In the genomic region with DNA sequence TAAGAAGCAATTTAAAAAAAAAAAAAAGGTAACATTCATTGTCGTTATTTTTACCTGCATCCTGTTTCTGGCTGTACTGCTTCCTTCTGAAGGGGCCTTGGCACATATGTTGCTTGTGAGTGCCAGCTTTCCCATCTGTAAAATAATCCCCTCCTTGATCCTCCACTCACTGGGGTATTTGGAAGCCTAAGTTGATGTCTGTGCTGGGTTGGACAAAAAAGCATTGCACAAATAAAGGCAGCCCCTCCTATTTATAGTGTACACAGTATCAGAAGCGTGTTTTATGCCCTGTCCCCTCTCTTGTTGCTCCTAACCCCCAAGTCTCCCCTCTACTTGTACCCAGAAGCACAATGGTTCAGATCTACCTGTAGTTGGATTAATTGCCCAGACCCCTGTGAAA, we compare ENCODE assay signal across 26 mouse cellular contexts.
A peak's percentile ranks its signal among the peaks of the same experiment; 100 is the strongest.
DNase-seq lines count a peak whose midpoint lies in the region; ATAC-seq and TF ChIP-seq lines count a peak whose summit lies in the region.
"Had no signal": no experiment of that assay in that cellular context is flagged by ENCODE, and none has a peak within 500 bp of the region (broad histone marks: within the 10 kb centered on the region; RNA-seq: fewer than 3 reads in every experiment).

No protein-coding gene starts in this region.

- ATAC-seq in hindbrain, embryonic 14.5 days (ENCODE audit: low FRiP score), result 0 out of 2 replicates have a peak, but pooled peaks have one; percentile 27
- ATAC-seq in midbrain, embryonic 15.5 days (replicated peaks), result peak; percentile 70
- ATAC-seq: intestine, postnatal 0 days had no signal

- TF ChIP-seq EP300 in heart, adult 2 months (IDR thresholded peaks at IDR 0.05; ENCODE audit: insufficient read depth, low read depth, low read length), result no peak

- no peaks in the 10 kb centered on the region; the same call in 1 of the 2 replicates for H3K4me1 ChIP-seq in hindbrain, embryonic 14.5 days (replicated peaks; ENCODE audit: control insufficient read depth, insufficient read depth, low read length)
- H3K4me1 ChIP-seq in hindbrain, embryonic 10.5 days (replicated peaks), result peaks cover 9% of the 10 kb centered on the region
- H3K4me1 ChIP-seq in midbrain, embryonic 15.5 days, result peaks cover 16% of the 10 kb centered on the region
- no peaks in the 10 kb centered on the region for H3K4me1 ChIP-seq in heart, adult 2 months (ENCODE audit: control insufficient read depth, insufficient read depth, low read length)
- H3K4me1 ChIP-seq: embryonic facial prominence, embryonic 13.5 days; limb, embryonic 10.5 days; liver, embryonic 15.5 days; lung, embryonic 15.5 days; megakaryocyte, embryonic 14.5 days had no signal

- no peaks in the 10 kb centered on the region for H3K27me3 ChIP-seq in hindbrain, embryonic 14.5 days (ENCODE audit: control insufficient read depth, insufficient read depth, low read length)
- no peaks in the 10 kb centered on the region for H3K27me3 ChIP-seq in hindbrain, embryonic 10.5 days (ENCODE audit: insufficient read depth, poor library complexity, severe bottlenecking)
- no peaks in the 10 kb centered on the region for H3K27me3 ChIP-seq in midbrain, embryonic 15.5 days (replicated peaks)
- no peaks in the 10 kb centered on the region for H3K27me3 ChIP-seq in heart, adult 2 months (ENCODE audit: control insufficient read depth, insufficient read depth, low read length)
- H3K27me3 ChIP-seq: embryonic facial prominence, embryonic 13.5 days; liver, embryonic 15.5 days; lung, embryonic 15.5 days; megakaryocyte, embryonic 14.5 days had no signal

- peak; percentile 50 to 79 for DNase-seq in cerebellum, postnatal 14 days
- no peak for DNase-seq in cerebellum, adult 18-20 months
- DNase-seq in hindbrain, embryonic 14.5 days (ENCODE audit: low spot score), result no peak
- DNase-seq in hindbrain, embryonic 10.5 days (ENCODE audit: low spot score), result no peak
- DNase-seq in brain, embryonic 14.5 days (ENCODE audit: low read depth), result peak; percentile 72
- no peak for DNase-seq in gastrocnemius, postnatal 36 days
- no peak for DNase-seq in heart, adult 2 months
- DNase-seq: adrenal gland, postnatal 14 days; layer of hippocampus, adult 9-11 months; liver; lung, postnatal 36 days; right cerebral cortex, postnatal 14 days; thymus, adult 2 months; thymus, postnatal 4 days had no signal

- H3K79me2 ChIP-seq in heart, adult 2 months (replicated peaks; ENCODE audit: control insufficient read depth, insufficient read depth, low read length), result no peaks in the 10 kb centered on the region

- WGBS in hindbrain, embryonic 14.5 days, result 34% methylated on average over 2 of the region's 2 CpGs
- 75% methylated on average over 2 of the region's 2 CpGs for WGBS in hindbrain, embryonic 10.5 days
- WGBS in midbrain, embryonic 15.5 days, result 33% methylated on average over 2 of the region's 2 CpGs
- 53% methylated on average over 2 of the region's 2 CpGs for WGBS in heart, adult 2 months

- no peaks in the 10 kb centered on the region for H3K9me3 ChIP-seq in hindbrain, embryonic 14.5 days (ENCODE audit: control insufficient read depth, low read length)
- H3K9me3 ChIP-seq in hindbrain, embryonic 10.5 days, result no peaks in the 10 kb centered on the region
- no peaks in the 10 kb centered on the region for H3K9me3 ChIP-seq in midbrain, embryonic 15.5 days
- H3K9me3 ChIP-seq: embryonic facial prominence, embryonic 13.5 days; limb, embryonic 10.5 days; liver, embryonic 15.5 days; lung, embryonic 15.5 days had no signal

- no peaks in the 10 kb centered on the region for H3K36me3 ChIP-seq in hindbrain, embryonic 14.5 days (replicated peaks; ENCODE audit: control insufficient read depth, insufficient read depth)
- H3K36me3 ChIP-seq in hindbrain, embryonic 10.5 days, result no peaks in the 10 kb centered on the region
- H3K36me3 ChIP-seq in midbrain, embryonic 15.5 days (replicated peaks), result no peaks in the 10 kb centered on the region
- H3K36me3 ChIP-seq in heart, adult 2 months (ENCODE audit: control insufficient read depth, insufficient read depth, low read length), result no peaks in the 10 kb centered on the region
- H3K36me3 ChIP-seq: embryonic facial prominence, embryonic 13.5 days; limb, embryonic 10.5 days; liver, embryonic 15.5 days; lung, embryonic 15.5 days had no signal

- TF ChIP-seq CTCF in brain, embryonic 14.5 days (IDR thresholded peaks at IDR 0.05; ENCODE audit: borderline replicate concordance, extremely low read depth, insufficient read depth, insufficient read length), result no peak
- no peak for TF ChIP-seq CTCF in heart, adult 2 months (IDR thresholded peaks at IDR 0.05)

- no peak overlapping the region for H3K4me3 ChIP-seq in hindbrain, embryonic 14.5 days (replicated peaks; ENCODE audit: low read length)
- H3K4me3 ChIP-seq in hindbrain, embryonic 10.5 days, result no peak overlapping the region
- H3K4me3 ChIP-seq in midbrain, embryonic 15.5 days, result no peak overlapping the region
- no peak overlapping the region for H3K4me3 ChIP-seq in heart, adult 2 months
- H3K4me3 ChIP-seq: embryonic facial prominence, embryonic 13.5 days; erythroblast, embryonic 14.5 days; left cerebral cortex, adult 2 months; limb, embryonic 10.5 days; liver, embryonic 15.5 days; lung, embryonic 15.5 days; megakaryocyte, embryonic 14.5 days had no signal

- peak overlapping the region; percentile 51; the same call in 1 of the 2 replicates for H3K27ac ChIP-seq in hindbrain, embryonic 14.5 days
- H3K27ac ChIP-seq in hindbrain, embryonic 10.5 days, result no peak overlapping the region
- H3K27ac ChIP-seq in midbrain, embryonic 15.5 days, result peak overlapping the region; percentile 32
- no peak overlapping the region for H3K27ac ChIP-seq in heart, adult 2 months
- H3K27ac ChIP-seq: embryonic facial prominence, embryonic 13.5 days; kidney, postnatal 0 days; left cerebral cortex, adult 2 months; limb, embryonic 10.5 days; liver, embryonic 15.5 days; lung, embryonic 15.5 days; stomach, postnatal 0 days had no signal

- intact Hi-C loops in gastrocnemius, postnatal 36 days (cut with DNase I), result no loop called here
- intact Hi-C loops in heart, adult 2 months (cut with DNase I), result no loop called here

- no peak for TF ChIP-seq POLR2A in brain, embryonic 14.5 days (IDR thresholded peaks at IDR 0.05; ENCODE audit: borderline replicate concordance, extremely low read depth, insufficient read depth, insufficient read length, poor library complexity, severe bottlenecking)
- no peak for TF ChIP-seq POLR2A in heart, adult 2 months (IDR thresholded peaks at IDR 0.05; ENCODE audit: insufficient read depth, low read depth, low read length)

- H3K9ac ChIP-seq in hindbrain, embryonic 14.5 days, result no peak overlapping the region
- H3K9ac ChIP-seq in midbrain, embryonic 15.5 days, result no peak overlapping the region
- no peak overlapping the region for H3K9ac ChIP-seq in heart, adult 2 months (ENCODE audit: low read depth, low read length)
- H3K9ac ChIP-seq: embryonic facial prominence, embryonic 13.5 days; liver, embryonic 15.5 days; lung, embryonic 15.5 days had no signal

- H3K4me2 ChIP-seq in hindbrain, embryonic 14.5 days (replicated peaks), result no peak overlapping the region
- peak overlapping the region; percentile 6; the same call in 1 of the 2 replicates for H3K4me2 ChIP-seq in midbrain, embryonic 15.5 days
- H3K4me2 ChIP-seq: embryonic facial prominence, embryonic 13.5 days; heart, embryonic 11.5 days; liver, embryonic 15.5 days; lung, embryonic 15.5 days had no signal

Comparison
In these comparisons a context has a peak if more than half of its experiments do, and no peak if none do; other contexts are left out.
1. DNase-seq: peak in cerebellum, postnatal 14 days (2 of 2) and brain, embryonic 14.5 days (single experiment); none in cerebellum, adult 18-20 months (0 of 2), hindbrain, embryonic 14.5 days (single experiment), hindbrain, embryonic 10.5 days (single experiment), gastrocnemius, postnatal 36 days (0 of 2) and heart, adult 2 months (0 of 2).
2. H3K27ac ChIP-seq: peak in hindbrain, embryonic 14.5 days (single experiment) and midbrain, embryonic 15.5 days (single experiment); none in hindbrain, embryonic 10.5 days (single experiment) and heart, adult 2 months (single experiment).